Mouse (Mus musculus) gastrocnemius, adult 8-10 months (tissue): ENCODE results near the gene Krtap10-10. TPM values are rescaled to one million over a fixed set of nuclear protein-coding genes. Genes with fewer than 3 reads are reported as not detected.
"Not testable (repeated sequence)": the region's sequence is repeated elsewhere in the genome, so short reads cannot be mapped to it uniquely, and the experiment has no call there.

Source experiments
- DNase-seq, 2 experiments: peaks; one replicate each; pipeline ENCODE4 v3.0.0; 2022; ENCODE audit warnings: low spot score in 2 of 2
- total RNA-seq, 4 experiments: library from RNA; stranded (reverse); gene quantifications; 2 replicates each; pipeline ENCODE4 v1.2.4; 2022

The Krtap10-10 gene
- total RNA-seq = not detected

DNA sequence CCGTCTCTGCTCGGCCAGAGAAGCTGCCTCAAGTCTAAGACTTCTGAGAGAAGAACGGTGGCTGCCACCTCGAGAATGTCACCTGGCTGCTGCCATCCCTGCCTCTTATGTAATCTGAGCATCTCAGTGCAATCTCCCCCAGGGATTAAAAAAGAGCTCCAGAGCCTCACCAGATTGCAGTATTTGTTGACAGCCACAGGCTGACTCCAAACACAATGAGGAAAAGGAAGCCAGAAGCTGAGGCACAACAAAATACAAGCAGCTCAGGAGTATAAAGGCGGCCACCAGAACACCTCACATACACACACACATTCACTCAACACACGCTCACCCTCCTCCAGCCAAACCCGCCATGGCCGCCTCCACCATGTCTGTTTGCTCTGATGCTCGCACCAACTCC is at the start of gene Krtap10-10:
Gene Krtap10-10 (plus strand): TSS at position 301 of the 400 bp plus-strand sequence.
- no peak for DNase-seq

DNA sequence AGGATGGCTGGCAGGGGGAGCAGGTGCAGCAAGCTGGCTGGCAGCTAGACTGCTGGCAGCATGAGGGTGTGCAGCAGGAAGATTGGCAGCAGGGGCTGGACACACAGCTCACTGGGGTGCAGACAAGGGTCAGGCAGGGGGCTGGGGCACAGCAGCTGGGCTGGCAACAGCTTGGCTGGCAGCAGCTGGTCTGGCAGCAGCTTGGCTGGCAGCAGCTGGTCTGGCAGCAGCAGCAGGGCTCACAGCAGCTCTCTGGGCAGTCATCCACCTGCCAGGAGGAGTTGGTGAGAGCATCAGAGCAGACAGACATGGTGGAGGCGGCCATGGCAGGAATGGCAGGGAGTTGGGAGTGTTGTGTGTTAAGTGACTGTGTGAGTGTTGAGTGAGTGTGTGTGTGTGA is 47.9 kb upstream of the Krtap10-10 start, which contains the start of gene Gm7137:
Gene Gm7137 (minus strand): TSS at position 325 of the 400 bp plus-strand sequence.
- not testable (repeated sequence) for DNase-seq

DNA sequence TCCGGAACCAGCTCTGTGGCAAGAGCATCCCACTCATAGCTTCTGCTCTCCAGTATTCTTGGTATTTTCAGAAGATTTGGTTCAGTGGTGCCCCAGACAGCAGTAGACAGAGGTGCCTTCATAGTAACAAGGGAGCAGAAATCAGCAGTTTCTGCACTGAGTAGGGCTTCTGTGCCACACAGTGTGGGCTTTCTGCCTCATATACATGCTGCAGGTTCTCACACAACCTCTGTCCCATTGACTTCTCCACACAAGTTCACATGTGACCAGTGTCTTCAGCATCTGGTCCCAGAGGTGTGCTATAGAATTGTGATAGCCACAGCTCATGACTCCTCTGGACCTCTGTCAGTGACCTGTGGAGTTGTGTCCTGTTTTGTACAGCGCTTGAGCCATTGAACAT is 47.1 kb upstream of the Krtap10-10 start:
- DNase-seq = no peak

DNA sequence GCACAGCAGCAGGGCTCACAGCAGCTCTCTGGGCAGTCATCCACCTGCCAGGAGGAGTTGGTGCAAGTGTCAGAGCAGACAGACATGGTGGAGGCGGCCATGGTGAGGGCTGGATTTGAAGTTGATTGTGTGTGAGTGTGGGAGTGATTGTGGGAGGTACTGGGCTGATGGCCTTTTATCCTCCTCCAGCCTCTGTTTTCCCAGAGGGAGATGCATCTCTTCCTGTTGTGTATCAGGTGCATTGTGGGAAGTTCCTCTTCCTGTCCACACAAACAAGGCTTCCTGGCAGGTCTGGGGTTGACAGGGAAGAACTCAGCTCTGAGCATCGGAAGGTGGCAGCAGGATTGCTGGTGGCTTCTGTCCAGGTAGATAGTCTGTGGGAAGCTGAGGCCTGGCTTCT is 40.8 kb upstream of the Krtap10-10 start, which contains the start of gene Gm9639:
Gene Gm9639 (minus strand): TSS at position 101 of the 400 bp plus-strand sequence.
- no peak for DNase-seq

DNA sequence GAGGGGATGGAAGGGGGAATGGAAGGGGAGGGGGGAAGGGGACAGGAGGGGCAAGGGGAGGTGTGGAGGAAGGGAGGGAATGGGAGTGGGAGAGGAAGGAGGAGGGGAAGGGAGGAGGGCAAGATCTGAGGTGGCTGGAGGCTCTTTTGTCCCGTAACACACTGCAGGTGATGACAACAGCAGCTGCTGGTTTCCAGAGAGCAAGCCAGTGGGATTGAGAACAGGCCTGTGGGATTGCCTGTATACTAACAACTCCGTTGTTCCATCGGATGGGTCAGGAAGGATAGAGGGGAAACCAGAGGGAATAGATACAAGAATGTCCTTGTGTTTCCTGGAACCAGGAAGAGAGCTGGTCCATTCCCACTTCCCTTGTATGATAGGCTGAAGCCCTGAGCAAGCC is 38.1 kb upstream of the Krtap10-10 start:
- DNase-seq = no peak

DNA sequence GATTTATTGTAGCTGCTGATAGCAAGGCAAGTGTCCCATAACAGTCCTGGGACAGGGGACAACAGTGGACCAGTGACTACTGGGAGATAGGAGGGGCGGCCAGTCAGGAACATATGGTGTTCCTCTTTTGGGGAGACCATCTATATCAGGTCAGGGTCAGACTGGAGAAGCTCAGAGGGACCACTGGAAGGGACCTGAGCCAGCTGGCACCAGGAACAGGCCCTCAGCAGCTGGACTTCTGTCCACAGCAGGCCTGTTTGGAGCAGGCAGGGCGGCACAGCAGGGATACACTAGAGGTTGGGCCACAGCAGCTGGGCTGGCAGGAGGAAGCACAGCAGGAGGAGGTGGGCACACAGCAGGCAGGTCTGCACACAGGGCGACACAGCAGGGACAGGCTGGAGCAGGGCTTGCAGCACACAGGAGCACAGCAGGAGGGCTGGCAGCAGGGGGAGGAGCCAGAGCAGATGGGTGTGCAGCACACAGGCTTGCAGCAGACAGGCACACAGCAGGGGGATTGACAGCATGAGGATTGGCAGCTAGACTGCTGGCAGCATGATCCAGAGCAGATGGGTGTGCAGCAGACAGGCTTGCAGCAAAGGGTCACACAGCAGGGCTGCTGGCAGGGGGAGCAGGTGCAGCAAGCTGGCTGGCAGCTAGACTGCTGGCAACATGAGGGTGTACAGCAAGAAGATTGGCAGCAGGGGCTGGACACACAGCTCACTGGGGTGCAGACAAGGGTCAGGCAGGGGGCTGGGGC is 37.4 kb upstream of the Krtap10-10 start:
- not testable (repeated sequence) for DNase-seq

DNA sequence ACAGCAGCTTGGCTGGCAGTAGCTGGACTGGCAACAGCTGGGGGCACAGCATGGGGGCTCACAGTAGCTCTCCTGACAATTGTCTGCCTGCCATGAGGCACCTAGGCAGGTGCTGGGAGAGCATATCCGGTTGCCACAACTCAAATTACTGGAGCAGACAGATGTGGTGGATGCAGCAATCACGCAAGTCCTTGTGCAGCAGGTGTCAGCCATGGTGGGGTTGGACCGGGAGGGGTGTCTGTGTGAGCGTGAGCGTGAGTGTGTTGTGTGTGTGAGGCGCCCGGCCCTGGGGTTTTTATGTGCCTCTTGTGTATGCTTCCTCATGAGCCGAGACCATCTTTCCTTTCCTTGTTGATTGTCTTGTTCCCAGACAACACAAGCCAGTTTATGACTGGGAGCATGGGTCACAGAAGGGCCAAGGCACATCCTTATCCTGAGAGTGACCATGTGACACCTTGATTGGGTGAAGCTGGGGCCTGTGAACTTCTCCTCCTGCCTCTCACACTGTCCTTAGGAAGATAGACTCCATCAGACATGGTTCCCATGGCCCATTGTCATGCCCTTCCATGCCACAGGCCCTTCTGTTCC is 36.7 kb upstream of the Krtap10-10 start, which contains the start of gene Gm19668:
Gene Gm19668 (minus strand): TSS at position 213 of the 588 bp plus-strand sequence.
- DNase-seq = no peak

DNA sequence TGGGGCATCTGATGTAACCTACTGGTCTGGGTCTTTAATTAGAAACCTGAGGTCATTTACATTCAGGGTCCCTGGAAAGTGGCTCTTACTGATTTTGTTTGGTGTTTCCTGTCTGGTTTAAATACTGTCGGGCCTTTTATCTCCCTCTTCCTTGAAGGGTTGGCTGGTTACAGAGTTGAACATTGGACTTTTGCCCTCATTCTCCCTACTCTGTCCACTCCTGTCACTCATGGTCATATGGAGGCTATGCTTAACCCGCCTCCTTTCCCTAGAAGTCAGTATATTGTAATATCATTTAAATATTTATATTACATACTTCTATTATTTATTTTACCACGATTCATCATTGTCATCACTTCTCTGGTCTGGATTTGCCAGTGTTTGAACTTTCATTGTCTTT is 31.7 kb upstream of the Krtap10-10 start:
- DNase-seq = no peak

DNA sequence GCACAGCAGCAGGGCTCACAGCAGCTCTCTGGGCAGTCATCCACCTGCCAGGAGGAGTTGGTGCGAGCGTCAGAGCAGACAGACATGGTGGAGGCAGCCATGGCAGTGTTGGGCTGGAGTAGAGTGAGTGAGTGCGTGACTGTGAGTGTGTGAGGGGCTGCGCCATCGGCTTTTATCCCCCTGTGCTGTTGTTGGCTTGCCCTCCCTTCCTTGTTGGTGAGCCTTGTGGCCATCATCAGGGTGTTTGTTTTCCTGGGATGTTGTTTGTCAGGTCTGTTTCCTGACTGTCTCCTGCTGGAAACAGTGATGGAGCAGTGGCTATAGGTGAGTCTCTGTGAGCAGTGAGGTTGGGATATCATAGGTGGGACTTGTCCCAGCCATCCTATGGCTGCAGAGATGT is 24.0 kb upstream of the Krtap10-10 start, which contains the start of gene Gm9507:
Gene Gm9507 (minus strand): TSS at position 101 of the 400 bp plus-strand sequence.
- DNase-seq = no peak

DNA sequence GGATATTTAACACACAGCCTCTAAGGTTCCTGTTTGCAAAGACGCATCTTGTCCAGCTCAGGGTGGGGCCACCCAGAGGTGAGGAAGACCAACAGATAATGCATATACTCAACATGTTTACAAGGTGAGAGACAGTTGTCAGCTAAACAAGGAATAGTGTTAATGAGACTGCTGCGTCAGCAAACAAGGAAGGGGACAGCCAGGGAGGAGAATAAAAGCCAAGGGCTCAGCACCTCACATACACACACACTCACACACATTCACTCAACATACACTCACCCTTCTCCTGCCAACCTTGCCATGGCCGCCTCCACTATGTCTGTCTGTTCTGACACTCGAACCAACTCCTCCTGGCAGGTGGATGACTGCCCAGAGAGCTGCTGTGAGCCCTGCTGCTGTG is 21.4 kb upstream of the Krtap10-10 start, which contains the start of gene Gm2696:
Gene Gm2696 (plus strand): TSS at position 301 of the 400 bp plus-strand sequence.
- no peak for DNase-seq

DNA sequence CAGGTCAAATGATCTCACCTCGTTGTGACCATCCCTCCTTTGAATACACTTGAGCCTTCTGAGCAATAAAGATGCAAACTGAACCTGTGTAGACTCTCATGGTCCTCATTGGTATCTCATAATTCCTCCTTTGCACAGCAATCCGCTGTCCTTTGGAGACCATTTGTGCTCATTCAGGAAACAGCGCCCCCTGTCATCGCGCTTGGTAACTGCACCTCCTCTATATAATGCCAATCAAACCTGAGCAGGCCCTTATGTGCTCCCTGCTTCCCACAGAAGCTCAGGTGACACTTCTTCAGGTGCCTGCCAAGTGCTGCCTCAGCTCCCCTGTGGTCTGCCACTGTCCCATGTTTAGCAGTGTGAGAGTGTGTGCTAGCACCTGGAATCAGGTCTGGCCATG is 20.2 kb upstream of the Krtap10-10 start:
- DNase-seq = no peak

DNA sequence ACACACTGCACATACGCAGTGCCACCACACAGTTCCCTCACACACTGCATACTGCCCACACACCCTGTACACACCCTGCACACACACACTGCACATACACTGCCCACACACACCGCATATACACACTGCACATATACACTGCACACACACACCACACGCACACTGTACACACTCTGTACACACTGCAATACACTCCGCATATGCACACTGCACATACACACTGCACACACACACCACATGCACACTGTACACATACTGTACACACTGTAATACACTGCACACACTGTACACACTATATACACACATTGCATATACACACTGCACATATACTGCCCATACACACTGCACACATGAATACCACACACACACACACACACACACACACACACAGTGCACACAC is 17.2 kb upstream of the Krtap10-10 start:
- DNase-seq = no peak

DNA sequence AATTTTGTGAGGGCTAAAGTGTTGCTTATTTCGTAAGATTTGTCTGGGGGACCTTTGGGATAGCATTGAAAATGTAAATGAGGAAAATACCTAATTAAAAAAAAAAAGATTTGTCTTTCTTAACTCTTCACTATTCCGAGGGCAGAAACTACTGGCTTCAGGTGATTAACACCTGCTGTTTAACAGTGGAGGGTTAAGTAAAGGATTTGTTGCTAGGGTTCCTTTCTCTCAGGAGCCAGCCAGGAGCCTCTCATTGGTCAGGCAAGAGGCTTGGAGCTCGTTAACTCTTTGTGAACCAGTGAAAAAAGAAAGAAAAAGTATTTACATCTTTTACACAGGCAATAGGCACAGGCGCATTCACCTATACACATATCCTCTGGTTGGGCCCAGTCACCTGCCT is 16.5 kb upstream of the Krtap10-10 start:
- no peak for DNase-seq

DNA sequence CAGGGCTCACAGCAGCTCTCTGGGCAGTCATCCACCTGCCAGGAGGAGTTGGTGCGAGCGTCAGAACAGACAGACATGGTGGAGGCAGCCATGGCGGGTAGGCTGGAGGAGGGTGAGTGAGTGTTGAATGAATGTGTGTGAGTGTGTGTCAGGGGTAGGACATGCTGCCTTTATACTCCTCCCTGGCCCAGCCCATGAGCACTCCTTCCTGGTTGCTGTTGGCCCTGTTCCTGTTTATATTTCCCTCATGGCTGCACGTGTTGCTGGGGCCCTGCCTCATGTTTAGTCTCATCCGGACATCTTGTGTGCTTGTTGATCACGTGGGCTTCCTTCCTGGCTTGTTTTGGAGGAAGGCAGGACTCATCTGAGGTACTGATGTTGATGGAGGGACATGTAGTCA is 8.8 kb upstream of the Krtap10-10 start, which contains the start of gene Krtap10-4:
Gene Krtap10-4 (minus strand): TSS at position 145 of the 400 bp plus-strand sequence.
- DNase-seq = no peak

DNA sequence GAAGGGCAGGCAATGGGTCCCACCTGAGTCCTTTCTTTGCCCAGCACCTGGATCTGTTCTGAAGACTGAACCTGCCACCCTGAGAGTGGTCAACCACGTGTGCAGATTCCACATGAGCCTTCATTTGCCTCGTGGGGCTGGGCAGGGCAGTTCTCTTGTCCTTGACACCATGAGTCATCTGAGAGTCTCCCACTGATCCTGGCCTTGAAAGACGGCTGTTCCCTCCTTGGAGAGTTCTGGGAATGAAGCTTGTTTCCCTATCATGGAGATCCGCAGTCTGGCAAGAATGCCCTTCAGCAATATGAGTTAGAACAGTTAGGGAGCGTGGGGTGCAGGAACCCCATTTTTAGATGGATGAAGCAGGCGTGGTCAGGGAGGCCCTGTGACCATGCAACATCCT is 3.3 kb downstream of the Krtap10-10 start:
- DNase-seq = no peak

DNA sequence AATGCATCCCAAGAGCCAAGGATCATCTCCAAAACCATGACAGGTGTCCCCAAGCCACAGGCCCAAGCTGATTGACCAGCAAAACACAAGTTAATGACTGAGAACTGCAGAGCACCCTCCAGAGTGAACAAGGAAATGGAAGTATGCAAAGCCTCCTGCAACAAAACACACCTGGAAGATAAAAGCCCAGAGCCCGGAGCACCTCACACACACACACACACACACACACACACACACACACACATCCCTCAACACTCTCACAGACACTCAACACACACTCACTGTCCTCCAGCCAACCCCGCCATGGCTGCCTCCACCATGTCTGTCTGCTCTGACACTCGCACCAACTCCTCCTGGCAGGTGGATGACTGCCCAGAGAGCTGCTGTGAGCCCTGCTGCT is 10.8 kb downstream of the Krtap10-10 start, which contains the start of gene Gm36176:
Gene Gm36176 (plus strand): TSS at position 301 of the 400 bp plus-strand sequence.
- no peak for DNase-seq

DNA sequence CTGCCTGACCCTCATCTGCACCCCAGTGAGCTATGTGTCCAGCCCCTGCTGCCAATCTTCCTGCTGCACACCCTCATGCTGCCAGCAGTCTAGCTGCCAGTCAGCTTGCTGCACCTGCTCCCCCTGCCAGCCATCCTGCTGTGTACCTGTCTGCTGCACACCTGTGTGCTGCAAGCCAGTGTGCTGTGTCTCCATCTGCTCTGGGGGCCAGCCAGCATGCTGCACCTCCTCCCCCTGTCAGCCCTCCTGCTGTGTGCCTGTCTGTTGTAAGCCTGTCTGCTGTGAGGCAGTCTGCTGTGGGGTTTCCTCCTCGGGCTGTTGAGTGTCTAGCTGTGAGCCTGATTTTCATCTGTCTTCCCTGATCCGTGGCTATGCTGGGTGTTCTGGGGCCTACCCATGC is 11.2 kb downstream of the Krtap10-10 start:
- no peak for DNase-seq

DNA sequence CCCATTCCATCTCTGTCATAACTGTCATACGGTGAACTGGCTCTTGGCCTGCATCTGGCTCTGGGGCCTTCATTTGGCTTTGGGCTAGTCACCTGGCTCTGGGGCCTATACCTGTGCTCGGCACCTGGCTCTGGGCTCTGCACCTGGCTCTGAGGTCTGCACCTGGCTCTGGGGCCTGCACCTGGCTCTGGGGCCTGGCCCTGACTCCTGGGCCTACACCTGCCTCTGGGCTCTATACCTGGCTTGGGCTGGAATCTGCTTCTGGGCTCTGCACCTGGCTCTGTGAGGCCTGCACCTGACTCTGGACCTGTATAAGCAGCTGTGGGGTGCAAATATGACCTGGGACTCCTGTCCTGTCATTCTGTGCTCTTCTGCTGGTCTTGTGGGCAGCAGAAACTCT is 11.8 kb downstream of the Krtap10-10 start:
- no peak for DNase-seq

DNA sequence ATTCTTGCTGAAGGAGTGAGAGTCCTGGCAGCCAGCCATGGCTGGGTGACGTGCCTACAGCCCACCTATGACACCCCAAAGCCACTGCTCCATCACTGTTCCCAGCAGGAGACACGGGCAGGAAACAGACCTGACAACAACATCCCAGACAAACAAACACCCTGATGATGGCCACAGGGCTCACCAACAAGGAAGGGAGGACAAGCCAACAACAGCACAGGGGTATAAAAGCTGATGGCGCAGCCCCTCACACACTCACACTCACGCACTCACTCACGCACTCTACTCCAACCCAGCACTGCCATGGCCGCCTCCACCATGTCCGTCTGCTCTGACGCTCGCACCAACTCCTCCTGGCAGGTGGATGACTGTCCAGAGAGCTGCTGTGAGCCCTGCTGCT is 16.8 kb downstream of the Krtap10-10 start, which contains the start of gene Gm10318:
Gene Gm10318 (plus strand): TSS at position 301 of the 400 bp plus-strand sequence.
- no peak for DNase-seq

DNA sequence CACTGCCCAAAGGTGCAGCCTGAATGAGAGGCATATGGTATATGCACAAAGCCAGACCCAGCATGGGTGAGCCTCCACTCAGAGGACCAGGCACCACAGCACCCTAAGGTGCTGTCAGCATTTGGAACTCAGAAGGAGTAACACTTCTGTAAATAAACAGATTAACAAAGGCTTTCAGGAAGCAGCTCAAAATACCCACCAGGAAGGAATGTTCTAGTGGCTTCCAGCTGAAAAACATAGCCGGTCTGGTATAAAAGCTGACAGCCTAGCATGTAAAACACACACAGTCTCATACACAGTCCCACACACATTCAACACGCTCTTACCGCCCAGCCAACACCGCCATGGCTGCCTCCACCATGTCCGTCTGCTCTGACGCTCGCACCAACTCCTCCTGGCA is 25.9 kb downstream of the Krtap10-10 start, which contains the start of gene Gm3285:
Gene Gm3285 (plus strand): TSS at position 301 of the 400 bp plus-strand sequence.
- DNase-seq = no peak

DNA sequence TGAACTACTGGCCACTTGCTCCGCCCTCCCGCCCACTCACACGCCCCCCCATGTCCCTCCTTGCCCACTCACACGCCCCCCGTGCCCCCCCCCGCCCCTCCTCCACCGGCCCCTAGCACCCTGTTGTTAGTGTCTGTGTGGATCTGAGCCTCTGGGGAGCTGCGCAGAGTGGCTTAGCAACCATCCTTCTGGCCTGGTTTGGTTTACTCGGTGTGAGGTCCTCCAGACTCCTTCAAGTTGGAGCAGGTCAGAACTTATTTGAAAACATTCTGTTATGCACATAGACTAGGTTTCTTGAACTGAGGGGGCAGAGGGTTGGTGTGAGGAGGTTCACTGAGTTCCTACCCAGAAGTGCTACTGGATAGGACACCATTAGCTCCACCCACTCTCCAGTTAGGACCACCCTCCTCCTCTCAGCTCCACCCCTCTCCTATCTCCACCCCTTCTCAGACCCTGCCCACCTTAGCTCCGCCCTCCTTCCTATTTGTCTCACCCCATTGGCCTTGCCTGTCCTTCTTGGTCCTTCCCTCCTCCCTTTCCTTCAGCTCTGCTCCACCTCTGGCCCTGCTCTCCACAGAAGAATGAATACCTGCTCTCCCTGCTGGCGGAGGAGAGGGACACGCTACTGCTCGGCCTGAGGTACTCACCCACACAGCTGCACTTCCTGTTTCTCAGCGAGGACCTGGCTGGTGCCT is 28.5 kb downstream of the Krtap10-10 start:
- DNase-seq = no peak

DNA sequence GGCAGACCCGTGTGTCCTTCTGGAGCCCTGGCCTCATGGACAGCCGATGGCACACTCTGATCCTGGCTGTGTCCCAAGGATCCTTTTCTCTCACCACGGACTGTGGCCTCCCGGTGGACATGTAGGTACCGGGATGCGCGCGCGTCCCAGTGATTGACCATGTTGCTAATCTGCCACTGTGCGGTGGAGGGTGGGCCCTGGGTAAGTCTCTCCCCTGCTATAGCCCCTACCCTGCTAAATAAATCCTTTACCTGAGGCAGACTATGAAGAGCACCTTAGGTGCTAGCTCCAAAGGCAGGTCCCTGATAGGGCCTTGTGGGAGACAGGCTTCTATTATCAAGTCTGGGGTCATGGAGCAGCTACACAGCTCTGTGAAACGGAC is 29.0 kb downstream of the Krtap10-10 start:
- DNase-seq = no peak
